Mouse (Mus musculus): ENCODE data around the gene Olfr480. TPM values are rescaled to one million over a fixed set of nuclear protein-coding genes. Genes with fewer than 3 reads are reported as not detected.

Olfr480 gene
- total RNA-seq (2021): not detected
- long read RNA-seq, experiment 1: 0 reads
- long read RNA-seq, experiment 2: 0 reads

- DNase-seq (ENCODE audit: low spot score in 2 of 2): no peak
These were observed at the start of gene Olfr480 for GRCm38 (mm10) chr7:108067246-108067645. Olfr480 (minus strand) TSS chr7:108067346.

GRCm38 (mm10) chr7:108100549-108100948 lies 33.4 kb upstream of the Olfr480 start, which contains the start of gene Olfr483:
Olfr483 (plus strand) TSS chr7:108100849.
- no peak for DNase-seq (ENCODE audit: low spot score in 2 of 2)

DNA sequence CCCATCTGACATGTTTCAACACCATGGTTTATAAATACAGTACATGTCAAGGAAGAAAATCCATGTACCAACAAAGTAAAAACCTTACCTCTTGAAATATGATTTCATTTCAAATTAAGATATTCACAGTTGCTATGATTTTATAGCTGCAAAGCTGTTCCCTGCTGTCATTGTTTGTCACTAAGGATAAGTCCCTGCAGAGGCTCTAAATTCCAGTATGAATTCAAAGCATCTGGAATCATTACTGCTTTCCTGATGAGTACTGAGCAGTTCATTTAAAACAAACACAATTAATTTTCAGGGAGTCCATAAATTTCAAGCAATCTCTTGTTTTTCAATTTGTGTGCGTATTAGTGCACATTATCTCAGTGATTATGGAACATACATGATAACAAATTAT lies 30.3 kb upstream of the Olfr480 start, which contains the start of gene Olfr482:
Olfr482 (minus strand) TSS at position 101 of the 400 bp plus-strand sequence.
- no peak for DNase-seq (ENCODE audit: low spot score in 2 of 2)

GRCm38 (mm10) chr7:108079555-108079954 lies 12.4 kb upstream of the Olfr480 start, which contains the start of gene Olfr481:
Olfr481 (plus strand) TSS chr7:108079855.
- DNase-seq (ENCODE audit: low spot score in 2 of 2): no peak

- no peak for DNase-seq (ENCODE audit: low spot score in 2 of 2)
These were observed 16.8 kb downstream of the Olfr480 start, which contains the start of gene Olfr479 for GRCm38 (mm10) chr7:108050393-108050792. Olfr479 (plus strand) TSS chr7:108050693.

DNA sequence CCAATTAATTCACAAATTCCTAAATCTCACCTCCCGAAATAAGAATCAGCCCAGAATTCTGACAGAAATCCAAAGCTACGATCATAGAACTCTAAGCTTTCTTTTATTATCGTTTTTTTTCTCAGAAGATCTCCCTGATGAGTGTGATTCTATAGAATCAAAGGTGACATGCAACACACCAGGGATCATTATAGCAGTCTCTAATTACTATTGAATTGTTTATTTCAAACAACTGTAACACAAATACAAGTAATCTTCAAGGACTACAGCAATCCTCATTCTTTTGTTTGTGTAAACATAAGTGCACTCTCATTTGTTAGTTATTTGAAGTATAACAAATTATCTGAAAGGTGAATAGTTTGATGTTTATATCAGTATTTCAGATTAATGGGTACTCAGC lies 33.3 kb downstream of the Olfr480 start, which contains the start of gene Olfr478:
Olfr478 (minus strand) TSS at position 101 of the 400 bp plus-strand sequence.
- no peak for DNase-seq (ENCODE audit: low spot score in 2 of 2)

Other genes with a start within 250 kb of the Olfr480 start
- not detected for gene Olfr469, start 241.8 kb downstream of the Olfr480 start, total RNA-seq (2021)
- not detected for gene Olfr470, start 219.9 kb downstream of the Olfr480 start, total RNA-seq (2021)
- gene Olfr472, start 169.4 kb downstream of the Olfr480 start, total RNA-seq (2021): not detected
- gene Olfr473, start 136.9 kb downstream of the Olfr480 start, total RNA-seq (2021): not detected
- not detected for gene Olfr474, start 112.7 kb downstream of the Olfr480 start, total RNA-seq (2021)
- not detected for gene Olfr476, start 102.5 kb downstream of the Olfr480 start, total RNA-seq (2021)
- not detected for gene Olfr477, start 80.7 kb downstream of the Olfr480 start, total RNA-seq (2021)
- not detected for gene Olfr478, start 33.4 kb downstream of the Olfr480 start, total RNA-seq (2021)
- gene Olfr479, start 16.7 kb downstream of the Olfr480 start, total RNA-seq (2021): not detected
- gene Olfr481, start 12.5 kb upstream of the Olfr480 start, total RNA-seq (2021): not detected
- 1 to 10 TPM; 2.4 to 2.6 TPM for gene Olfr482, start 30.2 kb upstream of the Olfr480 start, total RNA-seq (2021)
- not detected for gene Olfr483, start 33.5 kb upstream of the Olfr480 start, total RNA-seq (2021)
- not detected for gene Olfr484, start 60.1 kb upstream of the Olfr480 start, total RNA-seq (2021)
- gene Olfr485, start 92.5 kb upstream of the Olfr480 start, total RNA-seq (2021): not detected
- gene Olfr486, start 105.4 kb upstream of the Olfr480 start, total RNA-seq (2021): not detected
- not detected for gene Olfr487, start 147.3 kb upstream of the Olfr480 start, total RNA-seq (2021)
- not detected for gene Olfr488, start 191.0 kb upstream of the Olfr480 start, total RNA-seq (2021)
- gene Olfr490, start 221.6 kb upstream of the Olfr480 start, total RNA-seq (2021): not detected
- not detected for gene Olfr491, start 246.1 kb upstream of the Olfr480 start, total RNA-seq (2021)

Measured in left cerebral cortex, adult 18-20 months (tissue).